Mouse (Mus musculus) frontal cortex, postnatal 10 days (tissue): ENCODE measurements around the gene Lztr1.
A peak's percentile ranks its signal among the peaks of the same experiment; 100 is the strongest.
"Not testable (repeated sequence)": the region's sequence is repeated elsewhere in the genome, so short reads cannot be mapped to it uniquely, and the experiment has no call there.

Experiments used
- DNase-seq, 2 experiments: peaks; one replicate each; pipeline ENCODE4 v3.0.0; 2022; ENCODE audit warnings: low spot score in 2 of 2, mixed read lengths in 1 of 2

Gene Lztr1

GRCm38 (mm10) chr16:17507018-17507552, 1.4 kb upstream of the Lztr1 start:
- no peak for DNase-seq

GRCm38 (mm10) chr16:17508031-17508430, 457 bp upstream of the Lztr1 start:
- DNase-seq: not testable (repeated sequence)

GRCm38 (mm10) chr16:17509240-17509597, 731 bp downstream of the Lztr1 start:
- no peak for DNase-seq

GRCm38 (mm10) chr16:17510143-17510542, 1.7 kb downstream of the Lztr1 start:
- no peak for DNase-seq

GRCm38 (mm10) chr16:17510686-17511085, 2.2 kb downstream of the Lztr1 start:
- no peak for DNase-seq

- DNase-seq: no peak
These were observed 2.9 kb downstream of the Lztr1 start for GRCm38 (mm10) chr16:17511431-17511830.

- DNase-seq: no peak
These were observed 10.4 kb downstream of the Lztr1 start for GRCm38 (mm10) chr16:17518910-17519309.

GRCm38 (mm10) chr16:17524156-17524555, 15.7 kb downstream of the Lztr1 start:
- DNase-seq: no peak

- DNase-seq: no peak
These were observed 17.0 kb downstream of the Lztr1 start for GRCm38 (mm10) chr16:17525524-17525923.

- DNase-seq: no peak
These were observed 17.7 kb downstream of the Lztr1 start for GRCm38 (mm10) chr16:17526223-17526622.

GRCm38 (mm10) chr16:17527606-17528005, 19.1 kb downstream of the Lztr1 start:
- DNase-seq: no peak

- DNase-seq: no peak
These were observed 19.8 kb downstream of the Lztr1 start for GRCm38 (mm10) chr16:17528276-17528675.

- no peak for DNase-seq
These were observed 21.6 kb downstream of the Lztr1 start for GRCm38 (mm10) chr16:17529981-17530586.

GRCm38 (mm10) chr16:17530640-17531288, 22.3 kb downstream of the Lztr1 start, which contains the start of gene Thap7:
Gene Thap7 (minus strand): TSS chr16:17531136.
- peak; percentile 93 to 95 for DNase-seq

- no peak for DNase-seq
These were observed 23.8 kb downstream of the Lztr1 start for GRCm38 (mm10) chr16:17532271-17532670.

GRCm38 (mm10) chr16:17532676-17533329, 24.3 kb downstream of the Lztr1 start:
- no peak for DNase-seq

- DNase-seq: no peak
These were observed 28.1 kb downstream of the Lztr1 start for GRCm38 (mm10) chr16:17536584-17536983.

GRCm38 (mm10) chr16:17542632-17543031, 34.1 kb downstream of the Lztr1 start:
- DNase-seq: no peak

- DNase-seq: no peak
These were observed 44.3 kb downstream of the Lztr1 start for GRCm38 (mm10) chr16:17552837-17553236.

GRCm38 (mm10) chr16:17553910-17554685, 45.6 kb downstream of the Lztr1 start:
- DNase-seq: no peak

- not testable (repeated sequence) for DNase-seq
These were observed 46.2 kb downstream of the Lztr1 start for GRCm38 (mm10) chr16:17554702-17555101.

GRCm38 (mm10) chr16:17556180-17556579, 47.7 kb downstream of the Lztr1 start:
- no peak for DNase-seq
